Mouse (Mus musculus) hindbrain, embryonic 12.5 days (tissue): ENCODE measurements around the gene Cryga. TPM values are rescaled to one million over a fixed set of nuclear protein-coding genes. Genes with fewer than 3 reads are reported as not detected.

Experiments
- ATAC-seq: fragments of 200-750 bp; cut with Nextera tagmentation; 2 replicates; pipeline ENCODE4 v1.8.0; 2017; ENCODE audit warnings: moderate TSS enrichment; ENCODE audit not compliant: low FRiP score
- H3K27ac ChIP-seq: fragments of 300-500 bp; sonication (generic); 2 replicates; pipeline ENCODE4 v1.5.1; 2016; ENCODE audit warnings: mild to moderate bottlenecking
- H3K27me3 ChIP-seq: fragments of 300-500 bp; sonication (generic); 2 replicates; pipeline ENCODE4 v1.6.1; 2016; ENCODE audit warnings: mild to moderate bottlenecking
- H3K36me3 ChIP-seq: fragments of 300-500 bp; sonication (generic); 2 replicates; pipeline ENCODE4 v1.6.1; 2016; ENCODE audit warnings: mild to moderate bottlenecking
- H3K4me1 ChIP-seq: fragments of 300-500 bp; sonication (generic); 2 replicates; pipeline ENCODE4 v1.6.1; 2016
- H3K4me2 ChIP-seq: fragments of 300-500 bp; sonication (generic); replicated peaks from 2 replicates; pipeline ENCODE4 v1.6.1; 2016; ENCODE audit warnings: mild to moderate bottlenecking
- H3K4me3 ChIP-seq: fragments of 300-500 bp; sonication (generic); 2 replicates; pipeline ENCODE4 v1.5.1; 2016; ENCODE audit warnings: mild to moderate bottlenecking
- H3K9ac ChIP-seq: fragments of 300-500 bp; sonication (generic); 2 replicates; pipeline ENCODE4 v1.6.1; 2016; ENCODE audit warnings: mild to moderate bottlenecking, moderate library complexity
- H3K9me3 ChIP-seq: fragments of 300-500 bp; sonication (generic); replicated peaks from 2 replicates; pipeline ENCODE4 v1.6.1; 2016; ENCODE audit warnings: mild to moderate bottlenecking
- WGBS: fragments of 180-500 bp; shearing (Covaris S2); methylation state at CpG from one replicate; pipeline ENCODE4 v1.1.7; 2016; 5-methylcytosine and 5-hydroxymethylcytosine counted together
- polyA plus RNA-seq: library from polyadenylated mRNA; unstranded; fragments of >200 nt; fragmentation: Nextera tagmentation; extraction: Ambion mirVana; gene quantifications from 2 replicates; pipeline ENCODE4 v1.2.1, GENCODE M21; 2016

Cryga gene
- polyA plus RNA-seq, 1 experiment from 2014 or later, result not detected

DNA sequence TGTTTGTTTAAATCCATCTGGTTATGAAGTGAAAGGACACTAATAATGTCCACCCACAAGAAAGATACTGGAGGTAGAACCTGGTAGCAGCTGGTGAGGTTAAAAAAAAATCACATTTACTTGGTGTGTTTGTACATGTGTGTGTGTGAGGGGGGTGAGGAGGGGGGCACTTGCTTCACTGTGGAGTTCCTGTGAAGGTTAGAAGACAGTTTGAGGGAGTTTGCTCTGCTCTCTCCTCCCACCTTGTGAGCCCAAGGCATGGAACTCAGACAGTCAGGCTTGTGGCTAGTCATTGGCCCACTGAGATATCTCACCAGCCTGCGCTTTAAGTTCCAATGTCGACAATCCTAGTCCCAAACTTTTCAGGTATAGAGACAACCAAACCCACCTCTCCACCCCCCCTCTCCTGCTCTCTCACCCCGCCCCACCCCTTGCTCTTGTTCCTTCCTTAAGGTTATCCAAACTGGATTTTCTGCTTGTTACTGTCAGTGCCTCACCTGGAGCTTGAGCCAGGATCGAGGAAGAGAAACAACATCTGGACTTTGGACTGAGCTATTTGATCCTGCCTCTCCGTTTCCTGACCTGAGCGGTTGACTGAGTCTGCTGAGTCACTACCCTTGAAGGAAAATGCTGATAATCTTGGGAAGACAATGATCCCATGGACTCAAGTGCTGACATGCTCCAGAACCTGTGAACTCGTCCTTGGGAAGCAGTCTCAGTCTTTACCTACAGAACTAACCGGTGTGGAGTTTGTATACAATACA is 15.2 kb upstream of the Cryga start:
- no peak overlapping the region for H3K4me3 ChIP-seq
- WGBS, result 70% methylated on average over 8 of the region's 8 CpGs
- no peak overlapping the region for H3K4me2 ChIP-seq
- H3K27ac ChIP-seq, result no peak overlapping the region
- no peaks in the 10 kb centered on the region for H3K9me3 ChIP-seq
- no peak for ATAC-seq
- no peak overlapping the region for H3K9ac ChIP-seq
- no peaks in the 10 kb centered on the region for H3K27me3 ChIP-seq
- H3K4me1 ChIP-seq, result no peaks in the 10 kb centered on the region
- no peaks in the 10 kb centered on the region for H3K36me3 ChIP-seq

DNA sequence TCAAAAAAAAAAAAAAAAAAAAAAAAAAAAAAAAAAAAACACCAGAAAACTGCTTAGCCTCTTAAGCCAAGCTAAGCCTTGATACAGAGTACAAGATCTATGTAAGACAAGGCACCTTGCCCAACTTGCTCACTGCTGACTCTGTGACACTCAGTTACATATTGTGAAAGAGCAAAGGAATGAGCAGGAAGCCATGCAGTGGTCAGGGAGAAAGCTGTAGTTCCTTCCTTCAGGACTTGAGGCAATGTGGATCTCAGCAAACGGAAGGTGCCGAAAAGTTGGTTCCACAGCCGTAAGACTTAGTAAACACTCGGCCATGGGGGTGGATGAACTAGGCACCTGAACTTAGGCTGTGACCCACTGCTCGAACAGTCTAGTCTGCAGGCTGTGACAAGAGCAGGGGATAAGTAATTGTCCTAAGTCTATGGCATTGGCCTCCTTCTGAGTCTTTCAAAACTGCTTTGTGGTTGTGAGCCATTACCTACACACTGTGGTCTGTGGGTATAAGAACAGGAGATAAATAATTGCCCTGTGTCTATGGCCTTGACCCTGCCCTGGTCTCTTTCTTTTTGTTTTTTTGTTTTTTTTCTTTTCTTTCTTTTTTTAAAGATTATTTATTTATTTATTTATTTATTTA is 10.5 kb upstream of the Cryga start:
- no peak overlapping the region for H3K9ac ChIP-seq
- no peaks in the 10 kb centered on the region for H3K27me3 ChIP-seq
- H3K36me3 ChIP-seq, result no peaks in the 10 kb centered on the region
- no peak overlapping the region for H3K27ac ChIP-seq
- H3K4me3 ChIP-seq, result no peak overlapping the region
- WGBS, result 89% methylated on average over 5 of the region's 5 CpGs
- ATAC-seq, result no peak
- no peak overlapping the region for H3K4me2 ChIP-seq
- H3K9me3 ChIP-seq, result no peaks in the 10 kb centered on the region
- 0 out of 2 replicates have a peak, but pooled peaks cover 2% of the 10 kb centered on the region for H3K4me1 ChIP-seq

DNA sequence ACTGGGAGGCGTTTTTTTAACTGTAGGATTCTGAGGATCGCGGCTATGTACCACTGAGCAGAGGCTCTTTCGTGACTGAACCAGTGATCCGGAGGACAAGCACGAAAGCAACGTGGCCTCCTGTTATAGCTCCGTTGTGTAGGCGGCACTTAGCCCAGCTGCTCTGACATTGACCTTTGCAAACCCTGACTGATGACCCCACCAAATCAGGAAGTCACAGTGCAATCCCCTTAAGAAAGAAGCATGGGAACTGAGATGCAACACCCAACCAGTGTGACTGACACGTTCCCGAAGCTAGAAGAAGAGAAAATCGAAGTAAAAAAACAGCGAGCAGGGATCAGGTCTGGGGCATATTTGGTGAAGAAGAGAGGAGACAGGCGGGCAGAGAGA is 9.6 kb upstream of the Cryga start:
- no peak for ATAC-seq
- Histone ChIP-seq H3K4me1 (0 out of 2 replicates have a peak, but pooled peaks cover 2% of the 10 kb centered on the region), H3K9ac (no peak overlapping the region), H3K4me3 (no peak overlapping the region), H3K36me3 (no peaks in the 10 kb centered on the region), H3K4me2 (peak overlapping the region; percentile 35), H3K27me3 (no peaks in the 10 kb centered on the region), H3K9me3 (no peaks in the 10 kb centered on the region), H3K27ac (no peak overlapping the region)
- WGBS, result 49% methylated on average over 14 of the region's 14 CpGs

DNA sequence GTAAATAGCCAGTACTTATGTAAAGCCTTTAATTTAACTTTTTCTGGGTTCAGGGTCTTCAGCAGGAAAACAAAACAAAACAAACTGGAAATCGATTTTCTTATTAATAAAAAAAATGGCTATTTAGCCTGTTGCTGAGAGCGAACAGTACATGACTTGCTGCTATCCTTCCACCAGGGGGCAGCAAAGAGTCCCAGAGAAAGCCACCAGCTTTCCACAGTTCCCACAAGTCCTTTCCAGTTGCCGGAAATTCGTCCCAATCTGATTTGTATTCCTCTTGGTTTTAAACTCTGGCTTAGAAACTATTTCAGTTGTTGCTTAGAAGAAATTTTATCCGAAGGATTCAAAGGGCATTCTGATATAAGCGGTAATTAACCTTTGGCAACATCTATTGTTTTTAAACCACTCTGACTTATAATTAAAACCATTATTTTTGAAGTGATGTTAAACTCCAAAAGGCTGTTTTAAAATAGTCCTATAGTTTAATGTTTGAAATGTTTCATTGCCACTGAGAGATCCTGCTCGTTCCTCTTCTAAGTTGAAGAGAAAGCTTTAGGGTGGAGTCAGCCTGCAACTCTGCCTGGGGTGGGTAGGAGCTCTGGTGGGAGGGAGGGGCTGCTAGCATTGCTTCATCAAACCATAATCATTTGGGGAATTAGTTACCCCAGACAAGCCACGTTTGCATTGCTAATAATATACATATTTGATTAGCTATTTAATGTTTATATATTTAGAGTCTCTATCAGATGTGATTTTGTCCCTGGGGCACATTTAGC is 9.0 kb upstream of the Cryga start:
- Histone ChIP-seq H3K9ac (no peak overlapping the region), H3K4me3 (no peak overlapping the region), H3K27ac (no peak overlapping the region), H3K4me2 (peak overlapping the region; percentile 35), H3K27me3 (no peaks in the 10 kb centered on the region), H3K36me3 (no peaks in the 10 kb centered on the region), H3K9me3 (no peaks in the 10 kb centered on the region), H3K4me1 (0 out of 2 replicates have a peak, but pooled peaks cover 2% of the 10 kb centered on the region)
- peak; percentile 58; the same call in 1 of the 2 replicates for ATAC-seq
- 12% methylated on average over 8 of the region's 8 CpGs for WGBS

DNA sequence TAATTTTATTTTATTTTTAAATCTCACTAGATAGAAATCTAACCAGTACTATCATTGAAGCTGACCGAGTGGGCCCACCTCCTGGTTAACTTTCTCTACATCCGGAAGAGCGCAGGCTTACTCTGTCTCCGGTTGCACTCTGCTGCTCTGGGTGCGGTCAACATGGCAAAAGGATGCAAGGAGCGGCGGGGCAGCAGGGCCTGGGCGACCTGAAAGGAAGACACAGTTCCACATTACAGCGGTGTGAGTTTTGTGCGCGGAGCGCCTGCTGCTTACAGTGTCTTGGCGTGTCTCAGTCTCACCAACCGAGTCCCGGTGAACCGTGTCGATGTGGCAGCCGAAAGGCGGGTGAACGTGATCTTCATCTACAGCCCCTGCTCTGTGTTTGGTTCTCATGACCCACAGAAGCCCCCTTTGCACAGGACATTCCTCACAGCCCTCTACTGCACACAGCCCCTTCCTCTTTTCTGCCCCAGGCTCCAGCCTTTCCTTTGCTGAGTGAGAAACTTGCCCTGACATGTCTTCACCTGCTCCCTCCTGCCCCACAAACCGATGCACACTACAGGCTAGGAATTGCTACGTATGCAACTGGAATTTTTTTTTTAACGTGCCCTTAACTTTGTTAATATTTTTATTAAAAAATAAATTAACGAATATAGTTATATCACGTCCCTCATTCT is 6.7 kb upstream of the Cryga start:
- no peaks in the 10 kb centered on the region for H3K9me3 ChIP-seq
- no peak for ATAC-seq
- no peak overlapping the region for H3K9ac ChIP-seq
- H3K36me3 ChIP-seq, result no peaks in the 10 kb centered on the region
- no peak overlapping the region for H3K4me2 ChIP-seq
- H3K27me3 ChIP-seq, result no peaks in the 10 kb centered on the region
- no peak overlapping the region for H3K4me3 ChIP-seq
- 77% methylated on average over 25 of the region's 25 CpGs for WGBS
- 0 out of 2 replicates have a peak, but pooled peaks cover 2% of the 10 kb centered on the region for H3K4me1 ChIP-seq
- H3K27ac ChIP-seq, result no peak overlapping the region

DNA sequence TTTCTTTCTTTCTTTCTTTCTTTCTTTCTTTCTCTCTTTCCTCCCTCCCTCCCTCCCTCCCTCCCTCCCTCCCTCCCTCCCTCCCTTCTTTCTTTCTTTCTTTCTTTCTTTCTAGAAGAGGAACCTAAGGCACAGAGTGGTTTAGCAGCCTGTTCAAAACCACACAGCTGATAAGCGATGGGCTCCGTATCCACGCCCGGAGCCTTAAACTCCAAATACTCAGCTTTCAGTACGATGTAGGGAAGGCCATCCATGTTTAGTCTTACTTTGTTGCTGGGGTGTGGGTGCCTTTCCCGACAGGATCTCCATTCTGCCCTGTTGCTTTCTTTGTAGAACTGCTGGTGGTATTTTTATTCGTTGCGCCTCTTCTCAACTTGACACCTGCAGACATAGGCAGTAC is 6.0 kb upstream of the Cryga start:
- no peaks in the 10 kb centered on the region for H3K9me3 ChIP-seq
- H3K4me3 ChIP-seq, result no peak overlapping the region
- H3K4me1 ChIP-seq, result 0 out of 2 replicates have a peak, but pooled peaks cover 2% of the 10 kb centered on the region
- H3K27ac ChIP-seq, result no peak overlapping the region
- H3K9ac ChIP-seq, result no peak overlapping the region
- H3K4me2 ChIP-seq, result no peak overlapping the region
- no peaks in the 10 kb centered on the region for H3K36me3 ChIP-seq
- 89% methylated on average over 8 of the region's 8 CpGs for WGBS
- no peaks in the 10 kb centered on the region for H3K27me3 ChIP-seq
- no peak for ATAC-seq

DNA sequence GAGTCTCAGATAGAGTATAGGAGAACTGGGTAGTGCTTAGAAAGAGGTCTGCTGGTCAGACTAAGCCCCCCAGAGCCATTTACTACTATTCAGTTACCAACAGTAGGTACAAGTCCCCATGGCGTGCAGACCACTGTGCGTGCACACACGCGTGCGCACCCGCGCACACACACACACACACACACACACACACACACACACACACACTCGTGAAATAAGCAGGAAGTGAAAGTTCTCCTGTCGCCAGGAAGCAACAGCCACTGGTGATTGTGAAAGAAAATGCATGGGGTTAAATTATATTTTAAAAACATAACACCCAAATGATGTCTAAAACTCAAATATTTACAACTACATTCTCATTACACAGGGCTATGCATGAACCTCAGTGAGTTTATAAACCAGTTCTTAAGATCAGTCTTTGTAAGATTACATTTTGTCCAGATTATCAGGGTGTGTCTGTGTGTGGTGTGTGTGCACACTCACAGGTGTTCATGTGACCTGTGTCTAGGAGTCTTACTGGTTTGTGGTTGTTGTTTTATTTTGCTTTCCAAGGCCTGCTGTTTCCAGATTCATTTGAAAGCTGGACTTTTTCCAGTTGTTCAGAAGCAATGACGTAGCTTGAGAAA is 4.6 kb upstream of the Cryga start:
- Histone ChIP-seq H3K4me3 (no peak overlapping the region), H3K9ac (no peak overlapping the region), H3K27me3 (no peaks in the 10 kb centered on the region), H3K4me1 (0 out of 2 replicates have a peak, but pooled peaks cover 2% of the 10 kb centered on the region), H3K4me2 (no peak overlapping the region), H3K36me3 (no peaks in the 10 kb centered on the region), H3K9me3 (no peaks in the 10 kb centered on the region), H3K27ac (no peak overlapping the region)
- WGBS, result 91% methylated on average over 10 of the region's 10 CpGs
- ATAC-seq, result no peak

DNA sequence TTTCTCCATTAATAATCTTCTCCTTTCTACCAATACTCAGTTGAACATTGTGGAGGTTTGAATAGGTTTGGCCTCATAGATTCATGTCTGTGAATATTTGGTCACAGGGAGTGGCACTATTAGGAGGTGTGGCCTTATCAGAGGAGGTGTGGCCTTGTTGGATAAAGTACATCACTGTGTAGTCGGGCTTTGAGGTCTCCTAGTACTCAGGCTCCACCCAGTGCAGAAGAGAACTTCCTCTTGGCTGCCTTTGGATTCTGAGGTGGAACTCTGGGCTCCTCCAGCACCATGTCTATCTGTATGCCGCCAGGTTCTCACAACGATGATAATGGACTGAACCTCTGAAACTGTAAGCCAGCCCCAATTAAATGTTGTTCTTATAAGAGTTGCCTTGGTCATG is 6.2 kb downstream of the Cryga start:
- H3K4me3 ChIP-seq, result no peak overlapping the region
- H3K9me3 ChIP-seq, result no peaks in the 10 kb centered on the region
- no peak for ATAC-seq
- H3K4me1 ChIP-seq, result no peaks in the 10 kb centered on the region
- H3K36me3 ChIP-seq, result no peaks in the 10 kb centered on the region
- no peak overlapping the region for H3K4me2 ChIP-seq
- H3K9ac ChIP-seq, result no peak overlapping the region
- 88% methylated on average over 3 of the region's 3 CpGs for WGBS
- H3K27ac ChIP-seq, result no peak overlapping the region
- no peaks in the 10 kb centered on the region for H3K27me3 ChIP-seq

DNA sequence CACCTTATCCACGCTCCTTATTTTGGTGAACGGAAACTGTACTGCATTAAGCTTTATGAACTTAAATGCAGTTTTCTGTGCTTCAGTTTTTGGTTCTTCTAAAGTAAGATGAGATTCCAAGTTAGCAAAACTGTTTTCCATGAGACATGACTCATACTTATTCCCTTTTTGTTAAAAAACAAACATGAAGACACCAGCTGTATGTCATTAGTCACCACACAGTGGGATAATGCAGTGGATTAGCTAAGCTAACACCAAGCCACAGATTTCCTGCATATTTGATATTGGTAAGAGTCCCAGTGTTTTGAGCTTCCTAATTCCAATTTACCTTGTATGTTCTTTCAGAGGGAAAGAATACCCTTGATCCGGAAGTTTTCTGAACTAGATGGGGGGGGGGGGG is 11.6 kb downstream of the Cryga start:
- Histone ChIP-seq H3K4me1 (no peaks in the 10 kb centered on the region), H3K27me3 (no peaks in the 10 kb centered on the region), H3K27ac (no peak overlapping the region), H3K4me3 (no peak overlapping the region), H3K4me2 (no peak overlapping the region), H3K36me3 (no peaks in the 10 kb centered on the region), H3K9me3 (no peaks in the 10 kb centered on the region), H3K9ac (no peak overlapping the region)
- no peak for ATAC-seq
- 95% methylated on average over 3 of the region's 3 CpGs for WGBS

DNA sequence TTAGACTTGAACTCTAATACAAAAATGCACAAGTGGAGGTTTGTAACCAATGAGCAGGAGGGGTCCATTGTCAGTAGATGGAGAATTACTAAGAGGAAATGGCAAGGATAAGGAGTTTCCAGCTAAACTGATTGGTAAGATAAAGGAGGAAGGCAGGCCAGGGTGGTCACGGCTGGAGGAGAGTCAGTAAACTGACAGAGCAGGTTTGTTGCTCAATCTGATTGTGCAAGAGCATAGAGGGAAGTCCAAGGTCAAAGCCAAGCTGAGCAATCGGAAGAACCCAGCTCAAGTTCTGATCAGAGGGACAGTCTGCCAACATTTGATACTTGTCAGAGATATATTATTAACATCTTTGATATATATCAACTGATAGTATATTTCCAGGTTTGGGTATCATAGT is 12.8 kb downstream of the Cryga start:
- H3K4me2 ChIP-seq, result no peak overlapping the region

DNA sequence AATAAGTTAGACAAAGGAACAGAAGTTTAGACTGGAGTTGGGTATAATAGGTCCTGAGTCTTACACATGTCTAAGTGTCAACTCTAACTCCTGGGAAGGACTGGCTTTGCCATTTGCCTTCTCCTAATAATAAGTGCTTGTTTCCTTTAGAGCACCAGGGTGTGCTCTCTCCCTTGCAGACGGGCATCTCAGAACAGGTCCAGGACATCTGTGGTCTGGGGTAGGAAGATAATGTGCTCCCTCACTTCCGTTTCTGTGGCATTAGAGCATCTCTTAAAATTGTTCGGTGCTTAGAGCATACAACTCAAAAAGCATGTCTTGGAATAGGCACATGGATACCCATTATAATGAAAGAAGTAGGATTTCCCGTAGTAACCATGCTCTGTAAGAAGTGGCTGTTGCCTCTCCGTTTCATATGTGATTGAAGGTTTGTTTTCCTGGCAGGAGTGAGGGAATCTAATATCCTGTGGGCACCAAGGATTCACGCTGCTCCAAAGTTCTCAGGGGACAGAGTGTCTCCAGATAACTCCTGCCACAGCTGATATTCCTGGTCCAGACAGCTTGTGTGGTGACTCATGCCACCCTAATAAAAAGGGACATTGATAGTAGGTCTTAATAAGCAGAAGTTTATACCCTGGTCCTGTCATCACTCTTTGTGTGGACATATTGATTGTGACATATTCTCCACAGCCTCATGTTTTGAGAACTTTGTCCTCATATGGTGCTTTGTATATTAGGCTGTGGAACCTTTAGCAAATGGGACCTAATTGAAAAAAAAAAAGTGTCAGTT is 14.4 kb downstream of the Cryga start:
- no peaks in the 10 kb centered on the region for H3K36me3 ChIP-seq
- ATAC-seq, result no peak
- H3K9ac ChIP-seq, result no peak overlapping the region
- H3K4me2 ChIP-seq, result no peak overlapping the region
- H3K27me3 ChIP-seq, result no peaks in the 10 kb centered on the region
- H3K9me3 ChIP-seq, result no peaks in the 10 kb centered on the region
- no peaks in the 10 kb centered on the region for H3K4me1 ChIP-seq
- H3K4me3 ChIP-seq, result no peak overlapping the region
- 84% methylated on average over 6 of the region's 6 CpGs for WGBS
- no peak overlapping the region for H3K27ac ChIP-seq

More for the DNA sequence above, 12.8 kb downstream of the Cryga start:
- no peaks in the 10 kb centered on the region for H3K4me1 ChIP-seq
- WGBS, result 80% methylated on average over 2 of the region's 2 CpGs
- H3K36me3 ChIP-seq, result no peaks in the 10 kb centered on the region
- H3K4me3 ChIP-seq, result no peak overlapping the region
- no peak for ATAC-seq
- H3K27me3 ChIP-seq, result no peaks in the 10 kb centered on the region
- no peak overlapping the region for H3K9ac ChIP-seq
- H3K27ac ChIP-seq, result no peak overlapping the region
- H3K9me3 ChIP-seq, result no peaks in the 10 kb centered on the region
